30 mouse cellular contexts compared by ENCODE assay signal in genomic region chr7:145135971-145136370, GRCm38 (mm10).
DNase-seq lines count a peak whose midpoint lies in the region; ATAC-seq and TF ChIP-seq lines count a peak whose summit lies in the region.
"Had no signal": no experiment of that assay in that cellular context is flagged by ENCODE, and none has a peak within 500 bp of the region (broad histone marks: within the 10 kb centered on the region; RNA-seq: fewer than 3 reads in every experiment).

No protein-coding gene starts in this region.

- H3K4me1 ChIP-seq in forebrain, embryonic 10.5 days, result peaks cover 12% of the 10 kb centered on the region
- H3K4me1 ChIP-seq in forebrain, postnatal 0 days (ENCODE audit: insufficient read depth), result no peaks in the 10 kb centered on the region
- peaks cover 11% of the 10 kb centered on the region for H3K4me1 ChIP-seq in midbrain, embryonic 10.5 days
- no peaks in the 10 kb centered on the region for H3K4me1 ChIP-seq in midbrain, embryonic 14.5 days (ENCODE audit: control insufficient read depth, insufficient read depth, low read length)
- H3K4me1 ChIP-seq in intestine, embryonic 15.5 days (replicated peaks), result no peaks in the 10 kb centered on the region
- H3K4me1 ChIP-seq: embryonic facial prominence, embryonic 12.5 days; embryonic facial prominence, embryonic 15.5 days; forebrain, embryonic 15.5 days; heart, embryonic 12.5 days; heart, embryonic 15.5 days; hindbrain, embryonic 13.5 days had no signal

- 0 out of 2 replicates have a peak overlapping the region, but pooled peaks have one; percentile 2 for H3K27ac ChIP-seq in forebrain, embryonic 10.5 days
- H3K27ac ChIP-seq in forebrain, postnatal 0 days (ENCODE audit: low read depth, low read length), result no peak overlapping the region
- H3K27ac ChIP-seq in midbrain, embryonic 10.5 days (replicated peaks), result peak overlapping the region; percentile 60
- H3K27ac ChIP-seq in midbrain, embryonic 14.5 days (replicated peaks; ENCODE audit: low read depth, low read length), result no peak overlapping the region
- H3K27ac ChIP-seq in intestine, embryonic 15.5 days, result no peak overlapping the region
- H3K27ac ChIP-seq: embryonic facial prominence, embryonic 12.5 days; embryonic facial prominence, embryonic 15.5 days; forebrain, embryonic 12.5 days; forebrain, embryonic 15.5 days; heart, embryonic 15.5 days; hindbrain, embryonic 10.5 days; hindbrain, embryonic 13.5 days had no signal

- H3K4me2 ChIP-seq in forebrain, postnatal 0 days (ENCODE audit: low read depth), result no peak overlapping the region
- H3K4me2 ChIP-seq in midbrain, embryonic 14.5 days (ENCODE audit: low read length), result no peak overlapping the region
- H3K4me2 ChIP-seq in intestine, embryonic 15.5 days (replicated peaks), result no peak overlapping the region
- H3K4me2 ChIP-seq: embryonic facial prominence, embryonic 12.5 days; embryonic facial prominence, embryonic 15.5 days; forebrain, embryonic 12.5 days; forebrain, embryonic 15.5 days; heart, embryonic 12.5 days; heart, embryonic 15.5 days; hindbrain, embryonic 13.5 days had no signal

- peaks cover 14% of the 10 kb centered on the region; the same call in 1 of the 2 replicates for H3K9me3 ChIP-seq in forebrain, embryonic 10.5 days
- H3K9me3 ChIP-seq in forebrain, postnatal 0 days (ENCODE audit: low read length), result peaks cover 6% of the 10 kb centered on the region; the same call in 1 of the 2 replicates
- H3K9me3 ChIP-seq in midbrain, embryonic 10.5 days (replicated peaks), result peaks cover 25% of the 10 kb centered on the region; the same call in 1 of the 2 replicates
- peaks cover 18% of the 10 kb centered on the region; the same call in 1 of the 2 replicates for H3K9me3 ChIP-seq in midbrain, embryonic 14.5 days (ENCODE audit: control insufficient read depth, low read length)
- no peaks in the 10 kb centered on the region for H3K9me3 ChIP-seq in intestine, embryonic 15.5 days
- H3K9me3 ChIP-seq: embryonic facial prominence, embryonic 15.5 days; forebrain, embryonic 15.5 days; heart, embryonic 15.5 days had no signal

- DNase-seq in forebrain, embryonic 10.5 days (ENCODE audit: extremely low spot score, low spot score), result no peak
- DNase-seq in forebrain, postnatal 0 days, result no peak
- no peak for DNase-seq in midbrain, embryonic 10.5 days (ENCODE audit: low spot score)
- no peak for DNase-seq in midbrain, embryonic 14.5 days
- DNase-seq in R1 (ENCODE audit: low read depth, low spot score), result peak; percentile 55
- no peak for DNase-seq in spleen, adult 18-20 months
- no peak for DNase-seq in gastrocnemius, adult 18-20 months (ENCODE audit: low spot score)
- DNase-seq: adrenal gland, adult 8-10 months; adrenal gland, postnatal 25 days; cerebellum, adult 18-20 months; cerebellum, adult 9-10 months; cerebellum, postnatal 14 days; gastrocnemius, postnatal 25 days; heart, adult 18-20 months; heart, postnatal 10 days; heart, postnatal 36 days had no signal

- peaks cover 10% of the 10 kb centered on the region; the same call in 1 of the 2 replicates for H3K27me3 ChIP-seq in forebrain, embryonic 10.5 days (ENCODE audit: poor library complexity, severe bottlenecking)
- H3K27me3 ChIP-seq in forebrain, postnatal 0 days (ENCODE audit: insufficient read depth, low read length), result no peaks in the 10 kb centered on the region
- no peaks in the 10 kb centered on the region for H3K27me3 ChIP-seq in midbrain, embryonic 10.5 days (ENCODE audit: low read depth, poor library complexity, severe bottlenecking)
- no peaks in the 10 kb centered on the region for H3K27me3 ChIP-seq in midbrain, embryonic 14.5 days (ENCODE audit: control insufficient read depth, insufficient read depth, low read length)
- H3K27me3 ChIP-seq in intestine, embryonic 15.5 days (replicated peaks), result no peaks in the 10 kb centered on the region
- H3K27me3 ChIP-seq: embryonic facial prominence, embryonic 12.5 days; embryonic facial prominence, embryonic 15.5 days; forebrain, embryonic 12.5 days; forebrain, embryonic 15.5 days; heart, embryonic 12.5 days; heart, embryonic 15.5 days; hindbrain, embryonic 13.5 days; Patski had no signal

- no peak overlapping the region for H3K4me3 ChIP-seq in forebrain, embryonic 10.5 days
- no peak overlapping the region for H3K4me3 ChIP-seq in forebrain, postnatal 0 days (ENCODE audit: low read depth, low read length)
- H3K4me3 ChIP-seq in midbrain, embryonic 10.5 days, result no peak overlapping the region
- H3K4me3 ChIP-seq in midbrain, embryonic 14.5 days (replicated peaks; ENCODE audit: low read depth, low read length), result no peak overlapping the region
- no peak overlapping the region for H3K4me3 ChIP-seq in intestine, embryonic 15.5 days (replicated peaks)
- H3K4me3 ChIP-seq: embryonic facial prominence, embryonic 12.5 days; embryonic facial prominence, embryonic 15.5 days; forebrain, embryonic 12.5 days; forebrain, embryonic 15.5 days; heart, embryonic 12.5 days; heart, embryonic 15.5 days; hindbrain, embryonic 10.5 days; hindbrain, embryonic 13.5 days had no signal

- H3K9ac ChIP-seq in forebrain, postnatal 0 days, result no peak overlapping the region
- no peak overlapping the region for H3K9ac ChIP-seq in midbrain, embryonic 14.5 days (replicated peaks; ENCODE audit: low read length)
- no peak overlapping the region for H3K9ac ChIP-seq in intestine, embryonic 15.5 days
- H3K9ac ChIP-seq: embryonic facial prominence, embryonic 12.5 days; embryonic facial prominence, embryonic 15.5 days; forebrain, embryonic 12.5 days; forebrain, embryonic 15.5 days; heart, embryonic 12.5 days; heart, embryonic 15.5 days; hindbrain, embryonic 13.5 days had no signal

- no peaks in the 10 kb centered on the region for H3K36me3 ChIP-seq in forebrain, embryonic 10.5 days (replicated peaks)
- no peaks in the 10 kb centered on the region for H3K36me3 ChIP-seq in forebrain, postnatal 0 days (ENCODE audit: insufficient read depth)
- H3K36me3 ChIP-seq in midbrain, embryonic 10.5 days, result no peaks in the 10 kb centered on the region
- no peaks in the 10 kb centered on the region for H3K36me3 ChIP-seq in midbrain, embryonic 14.5 days (ENCODE audit: control insufficient read depth, insufficient read depth, low read length)
- H3K36me3 ChIP-seq in intestine, embryonic 15.5 days, result no peaks in the 10 kb centered on the region
- H3K36me3 ChIP-seq: embryonic facial prominence, embryonic 12.5 days; embryonic facial prominence, embryonic 15.5 days; forebrain, embryonic 12.5 days; forebrain, embryonic 15.5 days; G1E; heart, embryonic 12.5 days; heart, embryonic 15.5 days; hindbrain, embryonic 10.5 days; hindbrain, embryonic 13.5 days had no signal

- 33% methylated on average over 5 of the region's 5 CpGs for WGBS in forebrain, embryonic 10.5 days
- 21% methylated on average over 5 of the region's 5 CpGs for WGBS in forebrain, postnatal 0 days
- WGBS in midbrain, embryonic 10.5 days, result 29% methylated on average over 5 of the region's 5 CpGs
- 24% methylated on average over 5 of the region's 5 CpGs for WGBS in midbrain, embryonic 14.5 days
- whole genome bisulfite sequencing in intestine, embryonic 15.5 days, result 38% methylated on average over 5 of the region's 5 CpGs

- no peak for ATAC-seq in forebrain, postnatal 0 days
- no peak for ATAC-seq in midbrain, embryonic 14.5 days (ENCODE audit: low FRiP score, low TSS enrichment)
- ATAC-seq in intestine, embryonic 15.5 days, result no peak
- ATAC-seq: activated CD4-positive, CD25-positive, alpha-beta regulatory T cell, adult 4 months; forebrain, embryonic 15.5 days; hindbrain, embryonic 16.5 days; intestine, embryonic 16.5 days; Patski had no signal

- TF ChIP-seq CTCF in forebrain, postnatal 0 days (IDR thresholded peaks at IDR 0.05; ENCODE audit: low read depth), result no peak

Comparison
In these comparisons a context has a peak if more than half of its experiments do, and no peak if none do; other contexts are left out.
1. H3K27ac ChIP-seq: peak in forebrain, embryonic 10.5 days (single experiment) and midbrain, embryonic 10.5 days (single experiment); none in forebrain, postnatal 0 days (single experiment), midbrain, embryonic 14.5 days (single experiment) and intestine, embryonic 15.5 days (single experiment).